Mouse (Mus musculus) urinary bladder, adult 18-20 months (tissue): ENCODE measurements at regions not wholly inside any gene's neighbourhood (a gene's known extent, or its start where the extent isn't known, plus 50 kb on each side); places are given as distances from the start of the nearest gene placed in this dataset.

Experiments
- DNase-seq, 2 experiments: peaks; one replicate each; pipeline ENCODE4 v3.0.0; 2022; ENCODE audit warnings: low spot score in 2 of 2, mixed read lengths in 2 of 2

GRCm38 (mm10) chr6:143372487-143372886, 205.5 kb downstream of the Etnk1 start:
- no peak for DNase-seq

GRCm38 (mm10) chr6:143373686-143374273, 206.8 kb downstream of the Etnk1 start:
- peak; percentile 13 to 48 for DNase-seq

DNA sequence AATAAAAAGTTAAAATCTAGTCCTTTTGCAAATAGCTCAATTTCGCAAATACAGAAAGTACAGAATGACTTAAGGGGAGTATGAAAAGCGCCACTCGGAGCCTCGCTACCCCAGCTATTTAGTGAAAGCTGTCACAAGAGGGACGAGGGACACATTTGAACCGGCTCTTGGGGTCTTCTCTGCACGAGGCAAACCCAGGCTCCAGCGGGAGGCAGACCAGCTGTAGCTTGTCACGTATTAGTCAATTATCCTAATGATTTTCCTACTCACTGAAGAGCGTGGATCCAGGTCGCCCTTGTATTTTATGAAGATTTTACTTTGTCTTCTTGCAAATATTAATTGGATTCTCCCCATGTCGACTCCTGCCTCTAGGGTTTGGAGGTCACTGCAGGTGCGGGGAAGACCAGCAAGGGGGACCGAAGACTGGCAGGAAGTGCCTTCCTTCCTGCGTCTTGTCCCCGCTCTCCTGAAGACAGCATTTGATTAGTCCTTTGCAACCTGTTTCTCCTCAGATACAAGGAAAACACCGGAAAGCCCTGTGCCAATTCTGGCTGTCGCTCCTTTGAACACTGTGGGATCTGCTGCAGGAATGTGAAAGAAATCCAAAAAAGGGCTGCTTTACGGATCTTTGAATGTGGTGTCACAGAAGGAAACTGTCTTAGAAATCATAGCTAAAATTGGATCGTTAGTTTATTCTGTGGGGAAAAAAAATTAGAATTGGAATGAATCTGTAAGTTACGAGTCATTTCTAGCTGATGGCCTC, 209.1 kb downstream of the Etnk1 start:
- DNase-seq: no peak

DNA sequence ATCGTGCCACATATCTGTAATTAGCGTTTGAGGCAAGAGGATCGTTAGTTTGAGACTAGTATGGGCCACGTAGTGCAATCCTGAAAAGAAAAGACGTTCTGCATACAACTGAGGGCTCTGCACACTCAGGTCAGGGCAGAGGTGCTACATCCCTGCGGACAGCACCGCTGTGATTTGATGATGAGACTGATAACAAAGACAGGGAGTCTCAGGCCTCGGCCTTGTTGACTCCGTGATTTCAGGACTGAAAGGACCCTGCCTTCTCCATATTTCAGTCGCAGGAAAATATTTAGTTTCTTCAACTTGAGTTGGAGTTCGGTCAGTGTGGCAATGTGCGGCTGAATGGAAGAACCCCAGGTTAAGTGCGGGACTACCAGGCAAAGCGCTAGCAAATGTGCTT, 210.1 kb downstream of the Etnk1 start:
- DNase-seq: no peak

DNA sequence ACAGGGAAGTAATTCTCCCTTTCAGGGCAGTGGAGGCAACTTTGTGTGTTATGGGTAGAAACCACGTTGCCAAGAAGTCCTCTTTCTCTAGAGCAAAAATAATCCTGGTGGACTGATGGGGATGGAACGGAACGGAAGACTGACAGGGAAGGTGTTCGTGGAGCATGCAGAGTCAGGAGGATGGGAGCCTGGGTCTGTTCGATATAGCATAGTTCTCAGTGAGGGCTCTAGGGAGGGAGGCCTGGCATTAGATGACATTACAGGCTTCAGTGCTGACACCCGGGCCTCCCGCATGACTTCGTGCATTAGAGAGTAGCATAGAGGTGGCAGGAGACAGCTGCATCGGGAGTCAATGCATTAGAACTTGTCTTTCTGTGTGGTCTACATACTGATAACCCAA, 211.1 kb downstream of the Etnk1 start:
- DNase-seq: no peak

GRCm38 (mm10) chr6:143380490-143380889, 213.5 kb downstream of the Etnk1 start:
- DNase-seq: no peak

DNA sequence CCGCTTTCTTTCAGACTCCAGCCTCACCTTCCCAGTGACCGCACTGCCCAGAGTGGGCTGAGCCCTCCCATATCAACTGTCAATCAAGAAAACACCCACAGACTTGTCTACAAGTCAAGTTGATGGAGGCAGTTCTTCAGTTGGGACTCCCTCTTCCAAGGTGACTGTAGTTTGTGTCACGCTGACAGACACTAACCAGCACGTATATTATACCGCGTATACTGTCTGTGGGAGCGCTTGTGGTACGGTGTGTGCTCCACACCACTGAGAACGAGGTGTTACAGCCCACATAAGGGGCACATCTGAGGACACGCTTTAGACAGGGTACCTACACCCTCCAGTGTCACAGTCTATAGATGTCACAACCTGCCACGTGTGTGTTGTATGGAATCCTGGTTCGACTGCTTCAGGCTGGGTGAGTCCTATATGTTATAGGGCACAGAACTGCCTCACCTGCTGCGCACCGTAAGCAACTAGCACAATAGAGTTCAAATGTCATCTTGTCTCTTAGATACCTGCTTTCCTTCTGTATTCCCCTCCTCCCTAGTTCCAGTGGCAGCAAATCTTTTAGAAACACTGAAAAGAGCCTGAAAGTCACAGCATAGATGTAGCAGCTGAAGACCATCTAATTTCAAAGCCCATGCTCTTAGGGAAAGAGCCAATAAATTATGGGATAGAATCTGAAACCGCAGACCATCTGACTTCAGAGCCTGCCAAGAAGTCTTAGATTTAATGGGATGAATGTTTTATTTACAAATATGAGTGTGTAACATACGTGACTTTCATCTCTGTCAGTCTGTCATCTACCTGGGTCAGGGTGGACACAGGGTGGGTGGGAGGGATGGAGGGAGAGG, 219.8 kb downstream of the Etnk1 start:
- no peak for DNase-seq

DNA sequence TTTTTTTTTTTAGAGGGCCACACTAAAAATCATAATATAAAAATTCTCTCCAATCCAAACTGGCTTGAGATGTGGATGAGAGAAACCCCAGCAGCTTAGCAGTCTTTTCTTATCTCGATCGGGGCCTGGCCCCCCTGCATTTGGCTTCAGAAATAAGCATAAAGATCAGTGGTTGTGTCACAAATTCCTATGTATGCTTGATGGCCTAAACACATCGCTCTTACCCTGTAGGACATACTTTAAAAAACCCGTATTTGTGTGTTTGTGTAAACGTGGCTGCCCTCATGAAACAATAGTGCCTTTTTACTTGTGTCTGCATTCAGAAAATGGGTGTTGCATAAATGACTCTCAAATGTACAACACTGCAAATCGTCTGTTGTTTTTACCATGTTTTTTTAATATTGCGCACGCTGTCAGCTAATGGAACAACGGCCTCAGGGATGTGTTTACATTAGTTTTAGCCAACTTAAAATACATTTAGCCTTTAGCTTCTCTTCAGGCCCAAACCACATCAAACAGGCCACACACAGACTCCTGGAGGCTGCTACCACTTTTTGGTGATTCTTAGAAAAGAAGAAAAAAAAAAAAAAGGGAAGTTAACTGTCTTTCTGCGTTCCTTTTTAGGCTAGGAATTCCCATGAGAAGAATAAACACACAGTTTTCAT, 226.7 kb downstream of the Etnk1 start:
- DNase-seq: no peak

- DNase-seq: no peak
Observed at GRCm38 (mm10) chr6:143394377-143394776, 227.4 kb downstream of the Etnk1 start.

DNA sequence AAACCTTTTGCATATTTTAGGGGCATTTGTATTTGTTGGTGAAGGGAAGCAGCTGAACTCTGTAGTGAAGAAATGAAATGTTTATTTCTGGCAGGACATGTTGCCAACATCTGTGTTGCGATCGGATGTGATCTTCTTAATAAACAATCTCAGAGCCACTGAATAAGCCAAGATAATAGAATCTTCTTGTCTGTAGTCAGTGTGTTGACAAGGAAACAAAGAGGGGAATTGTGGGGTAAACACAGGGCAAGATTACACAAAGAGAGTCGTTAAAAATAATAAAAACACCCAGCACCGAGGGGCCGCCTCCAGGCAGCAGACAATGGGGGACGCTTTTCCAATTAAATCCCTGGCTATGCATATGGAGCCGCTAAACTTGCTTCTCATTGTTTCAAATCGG, 234.4 kb downstream of the Etnk1 start:
- DNase-seq: no peak

GRCm38 (mm10) chr6:143401921-143402320, 234.9 kb downstream of the Etnk1 start:
- no peak for DNase-seq

- DNase-seq: no peak
Observed at GRCm38 (mm10) chr6:143402766-143403165, 235.7 kb downstream of the Etnk1 start.

DNA sequence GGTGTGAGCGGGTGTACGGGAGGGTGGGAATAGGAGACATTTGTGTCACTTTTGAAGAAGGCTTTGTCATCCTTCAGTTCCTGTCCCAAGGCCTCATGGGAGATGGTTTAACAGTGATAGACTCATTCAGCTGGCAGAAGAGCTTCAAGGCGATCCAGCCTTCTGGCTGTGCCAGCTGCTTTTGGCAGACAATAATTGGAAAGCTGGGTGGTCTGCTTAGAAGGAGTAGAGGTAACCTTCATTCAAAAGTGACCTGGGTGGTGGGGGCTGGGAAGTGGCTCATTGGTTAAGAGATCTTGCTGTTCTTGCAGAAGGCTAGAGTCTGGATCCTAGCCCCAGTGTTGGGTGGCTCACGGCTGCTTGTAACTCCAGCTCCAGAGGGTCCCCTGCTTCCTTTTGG, 237.5 kb downstream of the Etnk1 start:
- no peak for DNase-seq

DNA sequence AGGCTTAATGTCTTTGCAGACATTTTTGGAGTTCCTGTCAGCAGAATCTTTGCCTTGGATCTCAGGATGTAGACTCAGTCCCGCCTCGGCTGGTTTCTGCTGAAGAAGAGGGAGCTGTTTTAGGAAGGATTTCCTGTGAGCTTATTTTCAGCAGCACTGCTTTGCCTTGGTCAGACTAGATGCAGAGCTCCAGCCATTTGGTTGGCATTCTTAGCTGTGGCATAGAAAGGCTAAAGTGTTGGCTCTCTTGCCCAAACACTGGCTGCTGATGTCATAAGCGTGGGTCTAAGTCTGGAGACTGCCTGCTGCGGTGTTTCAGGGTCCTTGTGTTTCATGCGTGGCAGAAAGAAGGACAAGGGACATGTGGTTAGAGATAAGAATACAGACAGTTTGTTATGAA, 245.0 kb downstream of the Etnk1 start:
- no peak for DNase-seq

DNA sequence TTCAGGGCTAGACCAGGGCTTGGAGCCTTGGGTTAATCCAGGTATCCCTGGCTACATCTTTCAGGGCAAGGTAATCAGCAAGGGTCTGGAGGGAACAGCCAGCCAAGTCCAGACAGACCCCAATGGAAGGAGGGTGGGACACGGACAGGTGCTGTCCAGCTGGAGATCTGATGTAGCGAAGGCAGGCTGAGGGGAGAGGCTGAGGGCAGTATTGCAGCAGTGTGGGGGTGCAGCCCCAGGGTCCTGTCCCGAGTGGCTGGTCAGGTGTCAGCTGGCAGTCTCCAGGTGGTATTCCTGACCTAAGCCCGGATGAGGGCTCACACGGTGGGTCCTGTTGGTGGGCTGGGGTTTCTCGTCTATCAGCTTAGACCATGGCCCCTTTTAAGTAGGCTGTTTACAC, 245.7 kb downstream of the Etnk1 start:
- DNase-seq: no peak

GRCm38 (mm10) chr6:143414590-143415382, 247.8 kb downstream of the Etnk1 start:
- DNase-seq: no peak

DNA sequence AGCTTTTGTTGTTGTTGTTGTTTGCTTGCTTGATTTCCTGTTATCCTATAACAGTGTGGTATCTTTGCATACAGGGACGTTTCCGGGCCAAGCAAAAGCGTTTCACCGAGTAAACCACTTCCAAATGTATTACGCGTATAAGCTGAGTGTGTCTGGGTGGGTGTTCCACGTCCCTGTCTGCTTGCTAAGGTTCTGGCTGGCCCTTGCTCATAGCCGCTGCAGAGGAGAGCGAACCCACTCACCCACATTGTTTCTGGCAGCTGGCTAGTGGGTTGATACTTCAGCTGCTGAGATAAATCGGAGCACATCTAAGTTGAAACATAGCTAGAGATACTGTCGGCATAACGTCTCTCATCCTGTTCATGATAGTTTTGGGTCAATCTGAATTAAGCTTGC, 248.4 kb downstream of the Etnk1 start:
- no peak for DNase-seq

GRCm38 (mm10) chr6:143419872-143420271, 252.9 kb downstream of the Etnk1 start:
- no peak for DNase-seq

DNA sequence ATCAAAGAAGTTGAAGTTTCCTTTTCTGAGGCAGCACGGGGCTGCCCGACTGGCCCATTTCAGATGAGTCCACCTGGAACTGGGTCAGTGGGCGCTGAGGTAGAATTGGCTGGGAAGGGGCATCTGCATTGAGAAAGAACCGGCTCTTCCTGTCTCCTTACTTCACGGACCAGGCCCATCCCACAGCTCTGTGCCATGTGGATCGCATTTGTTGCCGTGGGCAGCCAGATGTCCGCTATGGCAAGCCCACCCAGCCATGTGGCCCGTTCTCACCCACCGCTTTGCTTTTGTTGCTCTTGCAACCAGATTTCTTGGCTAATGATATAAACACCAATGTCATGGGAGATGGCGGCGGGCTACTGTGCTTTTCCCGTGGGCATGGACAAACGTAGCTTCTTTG, 256.0 kb downstream of the Etnk1 start:
- DNase-seq: no peak

DNA sequence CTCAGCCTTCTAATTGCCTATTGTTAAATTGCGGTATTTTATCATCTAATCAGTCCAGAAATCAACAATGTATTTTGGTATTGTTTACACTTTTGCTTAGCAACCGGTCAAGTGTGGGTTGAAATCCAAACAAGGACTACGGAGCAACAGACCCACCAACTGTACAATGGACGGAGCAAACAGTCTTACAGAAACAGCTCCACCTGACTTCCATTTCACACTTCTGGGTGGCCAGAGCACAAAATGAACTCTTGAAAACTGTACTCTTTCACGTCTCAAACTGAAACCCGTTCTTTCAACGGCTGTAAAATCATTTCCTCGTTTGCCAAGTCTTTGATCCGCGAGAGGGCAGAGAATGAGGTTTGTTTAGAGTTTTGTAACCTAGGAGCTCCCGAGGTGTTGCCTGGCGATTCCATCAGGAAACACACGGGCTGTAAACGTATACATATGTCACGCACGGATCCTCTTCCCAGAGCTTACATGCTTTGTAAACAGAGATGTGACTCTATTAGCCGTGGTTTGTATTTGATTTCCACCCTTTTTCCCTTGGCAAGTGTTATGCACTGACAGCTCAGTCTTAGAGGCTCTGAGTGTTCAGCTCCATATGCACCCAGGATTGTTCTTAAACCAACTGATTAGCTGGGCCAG, 258.3 kb downstream of the Etnk1 start:
- DNase-seq: no peak

DNA sequence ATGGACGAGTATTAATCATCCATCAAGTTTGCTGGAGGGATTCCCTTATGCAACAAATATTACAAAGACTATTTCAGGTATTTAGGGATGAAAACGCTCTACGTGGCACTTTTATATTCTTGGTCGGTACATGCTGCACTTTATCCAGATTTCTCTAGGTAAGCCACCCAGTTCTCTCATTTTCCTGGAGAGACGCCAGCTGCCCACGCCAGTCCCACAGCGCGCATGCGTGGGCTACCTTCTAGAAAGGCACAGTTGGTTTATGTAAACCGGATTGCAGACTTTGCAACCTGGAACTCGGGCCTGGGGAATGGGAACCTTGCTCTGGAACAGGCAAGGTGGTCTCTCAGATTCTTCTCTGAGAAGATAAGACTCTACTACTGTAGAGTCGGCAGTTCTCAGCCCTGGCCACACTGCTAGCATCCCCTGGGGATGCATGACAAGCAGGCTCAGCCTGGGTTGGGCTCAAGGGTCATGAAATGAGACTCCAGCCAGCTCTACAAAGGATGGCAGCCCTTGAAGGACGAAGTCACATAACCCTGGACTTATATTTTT, 265.0 kb downstream of the Etnk1 start:
- no peak for DNase-seq
